Mouse (Mus musculus): ENCODE data around the gene Zfp981. TPM values are rescaled to one million over a fixed set of nuclear protein-coding genes. Genes with fewer than 3 reads are reported as not detected.
"Not testable (repeated sequence)": the region's sequence is repeated elsewhere in the genome, so short reads cannot be mapped to it uniquely, and the experiment has no call there.

The Zfp981 gene
- polyA plus RNA-seq, 1 experiment from 2014 or later: 0.26 TPM

DNA sequence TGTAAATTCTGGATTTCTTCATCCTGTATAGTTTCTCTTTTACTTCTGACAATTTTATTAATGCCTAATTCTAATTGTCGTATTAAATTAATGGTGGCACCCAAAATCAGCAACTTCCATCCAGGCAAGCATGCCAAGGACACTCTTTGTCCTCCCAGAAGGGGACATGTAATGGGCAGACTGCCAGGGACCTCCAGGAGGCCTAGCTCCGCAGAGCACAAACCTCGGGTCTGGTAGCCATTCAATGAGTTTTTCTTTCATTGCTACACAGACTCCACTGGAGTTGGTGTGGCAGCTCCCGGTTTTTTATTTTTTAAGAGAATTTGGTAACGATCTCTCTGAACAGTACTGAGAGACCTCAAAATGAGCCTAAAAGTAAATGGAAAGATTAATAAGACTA, 41.1 kb upstream of the Zfp981 start:
- not testable (repeated sequence) for H3K9ac ChIP-seq (replicated peaks; ENCODE audit: low read length); H3K4me1 ChIP-seq (ENCODE audit: control insufficient read depth, insufficient read depth, low read length); H3K27ac ChIP-seq (replicated peaks; ENCODE audit: low read depth, low read length); DNase-seq; H3K4me2 ChIP-seq (ENCODE audit: low read length); H3K36me3 ChIP-seq (ENCODE audit: control insufficient read depth, insufficient read depth, low read length); H3K4me3 ChIP-seq (replicated peaks; ENCODE audit: low read depth, low read length); H3K27me3 ChIP-seq (ENCODE audit: control insufficient read depth, insufficient read depth, low read length)
- WGBS: 83% methylated on average over 5 of the region's 5 CpGs
- 0 out of 2 replicates have a peak, but pooled peaks have one; percentile 12 for ATAC-seq (ENCODE audit: low FRiP score, low TSS enrichment)
- H3K9me3 ChIP-seq (ENCODE audit: control insufficient read depth, low read length): peaks cover 49% of the 10 kb centered on the region

DNA sequence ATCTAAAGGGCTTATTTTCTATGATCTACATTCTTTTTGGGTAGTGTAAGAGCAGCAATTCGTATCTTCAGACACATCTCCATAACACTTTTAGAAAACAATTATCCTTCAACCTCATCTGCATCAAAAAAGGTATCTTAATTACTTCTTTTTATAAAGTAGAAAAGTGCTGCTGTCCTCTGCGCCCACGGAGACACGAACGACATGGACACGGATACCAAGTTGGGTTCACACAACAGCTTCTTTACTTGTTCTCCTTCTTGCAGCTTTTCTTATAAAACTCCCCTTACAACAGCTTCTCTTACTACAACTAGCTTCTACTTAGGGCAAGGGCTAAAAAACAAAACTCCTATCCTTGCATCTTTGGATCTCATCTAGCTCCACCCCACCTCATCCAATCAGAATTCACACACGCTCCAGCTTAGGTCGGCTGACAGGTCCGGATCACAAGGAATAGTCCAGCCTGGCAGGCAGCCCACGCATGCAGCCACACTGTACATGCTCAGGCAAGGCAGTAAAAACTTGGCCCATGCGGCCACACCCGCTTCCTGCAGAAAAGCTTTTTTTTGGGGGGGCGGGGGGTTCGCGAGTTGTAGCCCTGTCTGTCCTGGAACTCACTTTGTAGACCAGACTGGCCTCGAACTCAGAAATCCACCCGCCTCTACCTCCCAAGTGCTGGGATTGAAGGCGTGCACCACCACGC, 38.0 kb upstream of the Zfp981 start:
- not testable (repeated sequence) for H3K4me2 ChIP-seq (ENCODE audit: low read length); H3K27me3 ChIP-seq (ENCODE audit: control insufficient read depth, insufficient read depth, low read length); H3K4me3 ChIP-seq (replicated peaks; ENCODE audit: low read depth, low read length); H3K4me1 ChIP-seq (ENCODE audit: control insufficient read depth, insufficient read depth, low read length); H3K27ac ChIP-seq (replicated peaks; ENCODE audit: low read depth, low read length); H3K36me3 ChIP-seq (ENCODE audit: control insufficient read depth, insufficient read depth, low read length); DNase-seq; H3K9ac ChIP-seq (replicated peaks; ENCODE audit: low read length)
- H3K9me3 ChIP-seq (ENCODE audit: control insufficient read depth, low read length): peaks cover 22% of the 10 kb centered on the region
- ATAC-seq (ENCODE audit: low FRiP score, low TSS enrichment): 0 out of 2 replicates have a peak, but pooled peaks have one; percentile 35
- 87% methylated on average over 17 of the region's 19 CpGs for WGBS

DNA sequence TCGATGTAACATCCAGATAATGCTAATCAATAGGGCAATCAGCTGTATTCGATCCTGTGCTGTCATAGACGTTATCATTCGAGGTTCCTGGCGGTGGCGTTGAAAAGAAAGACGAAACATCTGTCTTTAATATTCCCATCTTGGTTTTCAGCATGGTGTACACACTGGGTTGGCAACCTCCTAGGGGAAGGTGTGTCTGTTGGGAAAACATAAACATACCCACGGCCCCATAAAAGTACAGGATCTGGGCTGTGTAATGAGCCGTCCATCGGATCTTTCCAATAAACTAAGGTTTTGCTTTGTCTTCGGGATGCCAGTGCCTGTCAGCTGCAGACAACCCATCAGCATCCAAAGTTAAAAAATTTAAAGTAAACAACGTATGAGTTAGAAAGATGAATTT, 31.8 kb upstream of the Zfp981 start:
- H3K4me2 ChIP-seq (ENCODE audit: low read length); H3K27me3 ChIP-seq (ENCODE audit: control insufficient read depth, insufficient read depth, low read length); H3K4me3 ChIP-seq (replicated peaks; ENCODE audit: low read depth, low read length); H3K27ac ChIP-seq (replicated peaks; ENCODE audit: low read depth, low read length); H3K36me3 ChIP-seq (ENCODE audit: control insufficient read depth, insufficient read depth, low read length); H3K9ac ChIP-seq (replicated peaks; ENCODE audit: low read length); DNase-seq; H3K4me1 ChIP-seq (ENCODE audit: control insufficient read depth, insufficient read depth, low read length): not testable (repeated sequence)
- peak; percentile 9; the same call in 1 of the 2 replicates for ATAC-seq (ENCODE audit: low FRiP score, low TSS enrichment)
- 93% methylated on average over 9 of the region's 12 CpGs for WGBS
- H3K9me3 ChIP-seq (ENCODE audit: control insufficient read depth, low read length): peaks cover 13% of the 10 kb centered on the region

DNA sequence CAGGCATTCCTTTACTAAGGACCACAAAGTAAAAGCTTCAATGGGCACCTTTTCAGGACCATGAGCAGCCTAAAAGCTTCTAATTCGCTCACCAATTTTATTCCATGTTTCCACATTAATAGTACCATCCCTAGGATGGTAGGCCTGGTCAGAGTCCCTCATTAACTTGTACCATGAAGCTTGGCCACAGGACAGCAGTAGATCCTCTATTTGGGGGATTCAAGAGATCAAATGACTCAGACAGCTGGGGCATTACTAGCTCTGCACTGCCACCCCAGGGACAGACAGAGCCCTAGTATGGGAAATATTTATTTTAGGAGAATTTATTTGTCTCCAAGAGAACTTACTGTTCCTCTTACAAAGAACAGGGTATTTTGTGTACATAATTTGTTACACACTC, 27.6 kb upstream of the Zfp981 start:
- 0 out of 2 replicates have a peak, but pooled peaks have one; percentile 12 for ATAC-seq (ENCODE audit: low FRiP score, low TSS enrichment)
- H3K9me3 ChIP-seq (ENCODE audit: control insufficient read depth, low read length): peaks cover 37% of the 10 kb centered on the region
- not testable (repeated sequence) for H3K27ac ChIP-seq (replicated peaks; ENCODE audit: low read depth, low read length); H3K4me1 ChIP-seq (ENCODE audit: control insufficient read depth, insufficient read depth, low read length); H3K9ac ChIP-seq (replicated peaks; ENCODE audit: low read length); H3K36me3 ChIP-seq (ENCODE audit: control insufficient read depth, insufficient read depth, low read length); H3K4me3 ChIP-seq (replicated peaks; ENCODE audit: low read depth, low read length); H3K27me3 ChIP-seq (ENCODE audit: control insufficient read depth, insufficient read depth, low read length); DNase-seq; H3K4me2 ChIP-seq (ENCODE audit: low read length)
- WGBS: no CpG with 5 or more reads among the region's 1 CpGs

DNA sequence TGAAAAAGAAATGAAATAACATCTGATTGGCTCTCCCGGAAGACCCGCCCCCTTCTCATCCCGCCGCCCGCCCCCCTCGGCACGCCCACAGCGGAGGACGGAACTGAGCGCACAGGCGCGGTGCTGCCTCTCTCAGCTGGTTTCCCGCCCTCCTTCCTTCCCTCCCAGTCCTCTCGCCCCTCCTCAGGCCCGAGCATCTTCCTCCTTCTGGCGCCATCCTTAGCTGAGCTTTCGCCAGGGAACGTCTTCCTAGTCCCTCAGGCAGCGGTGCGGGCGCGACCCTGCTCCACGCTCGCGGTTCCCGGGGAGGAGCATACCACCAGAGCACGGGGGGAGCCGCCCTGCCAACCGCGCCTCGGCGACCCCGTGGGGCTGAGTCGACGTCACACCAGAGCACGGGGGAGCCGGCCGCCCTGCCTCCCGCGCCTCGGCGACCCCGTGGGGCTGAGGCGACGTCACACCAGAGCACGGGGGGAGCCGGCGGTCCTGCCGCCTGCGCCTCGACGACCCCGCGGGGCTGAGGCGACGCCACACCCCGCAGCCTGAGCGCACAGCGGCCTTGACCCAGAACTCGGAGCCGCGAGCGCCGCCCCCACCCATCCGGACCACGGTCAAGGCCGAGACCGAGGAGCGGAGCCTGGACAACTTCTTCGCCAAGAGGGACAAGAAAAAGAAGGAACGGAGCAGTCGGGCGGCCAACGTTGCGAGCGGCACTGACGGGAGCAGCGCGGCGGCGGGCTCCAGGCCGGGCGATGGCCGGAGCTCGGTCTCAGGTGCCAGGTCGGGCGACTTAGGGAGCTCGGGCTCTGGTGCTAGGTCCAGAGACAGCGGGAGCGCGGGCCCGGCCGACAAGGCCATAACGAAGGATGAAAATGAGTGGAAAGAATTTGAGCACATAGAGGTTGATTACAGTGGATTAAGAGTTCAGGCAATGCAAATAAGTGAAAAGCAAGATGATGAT, 26.8 kb upstream of the Zfp981 start:
- not testable (repeated sequence) for H3K4me1 ChIP-seq (ENCODE audit: control insufficient read depth, insufficient read depth, low read length); DNase-seq; H3K27ac ChIP-seq (replicated peaks; ENCODE audit: low read depth, low read length); H3K27me3 ChIP-seq (ENCODE audit: control insufficient read depth, insufficient read depth, low read length); H3K36me3 ChIP-seq (ENCODE audit: control insufficient read depth, insufficient read depth, low read length); H3K4me3 ChIP-seq (replicated peaks; ENCODE audit: low read depth, low read length); H3K9ac ChIP-seq (replicated peaks; ENCODE audit: low read length); H3K4me2 ChIP-seq (ENCODE audit: low read length)
- 59% methylated on average over 58 of the region's 94 CpGs for WGBS
- peak; percentile 83 for ATAC-seq (ENCODE audit: low FRiP score, low TSS enrichment)
- H3K9me3 ChIP-seq (ENCODE audit: control insufficient read depth, low read length): peaks cover 32% of the 10 kb centered on the region

DNA sequence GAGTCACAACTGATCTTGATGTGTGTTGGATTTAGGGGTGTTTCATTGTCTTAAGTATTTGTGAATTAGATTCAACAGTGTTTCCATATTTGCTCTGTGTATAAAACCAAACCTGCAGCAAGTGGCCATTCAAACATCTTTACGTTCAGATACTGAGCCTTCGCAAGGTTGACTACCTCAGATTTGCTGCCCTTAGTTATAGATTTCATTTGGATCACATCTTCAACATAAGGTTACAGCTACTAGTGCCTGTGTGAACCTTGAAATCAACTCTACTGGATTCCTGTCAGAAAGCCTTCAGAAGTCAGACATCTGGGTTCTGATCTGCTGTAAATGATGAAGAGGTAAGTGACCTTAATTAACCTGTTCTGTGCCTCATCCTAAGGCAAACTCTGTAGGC, 25.6 kb upstream of the Zfp981 start:
- ATAC-seq (ENCODE audit: low FRiP score, low TSS enrichment); H3K4me2 ChIP-seq (ENCODE audit: low read length); H3K4me1 ChIP-seq (ENCODE audit: control insufficient read depth, insufficient read depth, low read length); H3K27ac ChIP-seq (replicated peaks; ENCODE audit: low read depth, low read length); DNase-seq; H3K9ac ChIP-seq (replicated peaks; ENCODE audit: low read length); H3K27me3 ChIP-seq (ENCODE audit: control insufficient read depth, insufficient read depth, low read length); H3K36me3 ChIP-seq (ENCODE audit: control insufficient read depth, insufficient read depth, low read length); H3K4me3 ChIP-seq (replicated peaks; ENCODE audit: low read depth, low read length): not testable (repeated sequence)
- H3K9me3 ChIP-seq (ENCODE audit: control insufficient read depth, low read length): peaks cover 41% of the 10 kb centered on the region
- WGBS: 95% methylated on average over 2 of the region's 2 CpGs

DNA sequence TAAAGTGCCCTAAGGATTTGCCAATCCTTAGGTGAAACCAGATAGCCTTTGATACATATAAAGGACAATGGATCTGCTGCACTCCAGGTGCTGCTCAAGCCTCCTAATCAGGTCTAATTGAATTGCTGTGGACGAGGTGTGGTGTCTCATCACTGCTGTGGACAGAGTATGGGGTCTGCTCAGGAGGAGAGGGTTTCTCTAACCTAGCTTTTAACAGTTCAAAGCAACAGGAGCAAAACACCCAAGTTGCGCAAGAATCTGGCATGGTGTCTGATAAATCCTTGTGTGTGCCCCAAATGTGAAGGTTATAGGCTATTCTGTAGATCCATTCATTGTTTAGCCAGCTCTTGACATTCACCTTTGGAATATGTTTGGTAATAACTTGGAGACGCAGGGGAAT, 24.9 kb upstream of the Zfp981 start:
- not testable (repeated sequence) for ATAC-seq (ENCODE audit: low FRiP score, low TSS enrichment)
- peaks cover 45% of the 10 kb centered on the region for H3K9me3 ChIP-seq (ENCODE audit: control insufficient read depth, low read length)

DNA sequence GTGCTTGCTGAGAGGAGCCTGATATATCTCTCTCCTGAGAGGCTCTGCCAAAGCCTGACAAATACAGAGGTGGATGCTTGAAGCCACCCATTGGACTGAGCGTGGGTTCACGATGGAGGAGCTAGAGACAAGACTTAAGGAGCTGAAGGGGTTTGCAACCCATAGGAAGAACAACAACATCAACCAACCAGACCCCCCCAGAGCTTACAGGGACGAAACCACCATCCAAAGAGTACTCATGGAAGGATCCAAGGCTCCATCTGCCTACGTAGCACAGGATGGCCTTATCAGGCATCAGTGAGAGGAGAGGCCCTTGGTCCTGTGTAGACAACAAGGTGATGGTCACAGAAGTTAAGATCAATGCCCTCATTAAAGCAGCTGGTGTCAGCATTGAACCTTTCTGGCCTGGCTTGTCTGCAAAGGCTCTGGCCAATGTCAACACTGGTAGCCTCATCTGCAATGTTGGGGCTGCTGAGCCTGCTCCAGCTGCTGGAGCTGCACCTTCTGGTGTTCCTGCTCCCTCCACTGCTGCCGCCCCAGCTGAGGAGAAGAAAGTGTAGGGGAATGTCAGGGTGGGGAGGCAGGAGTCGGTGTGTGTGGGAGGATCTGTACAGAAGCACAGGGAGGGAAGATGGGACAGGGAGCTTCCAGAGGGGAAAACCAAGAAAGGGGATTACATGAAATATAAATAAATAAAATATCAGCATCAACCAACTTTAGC, 21.3 kb upstream of the Zfp981 start:
- H3K36me3 ChIP-seq (ENCODE audit: control insufficient read depth, insufficient read depth, low read length); H3K9ac ChIP-seq (replicated peaks; ENCODE audit: low read length); H3K27ac ChIP-seq (replicated peaks; ENCODE audit: low read depth, low read length); H3K4me3 ChIP-seq (replicated peaks; ENCODE audit: low read depth, low read length); DNase-seq; H3K27me3 ChIP-seq (ENCODE audit: control insufficient read depth, insufficient read depth, low read length); H3K4me2 ChIP-seq (ENCODE audit: low read length); H3K4me1 ChIP-seq (ENCODE audit: control insufficient read depth, insufficient read depth, low read length): not testable (repeated sequence)
- ATAC-seq (ENCODE audit: low FRiP score, low TSS enrichment): peak; percentile 32; the same call in 1 of the 2 replicates
- WGBS: 69% methylated on average over 6 of the region's 6 CpGs
- H3K9me3 ChIP-seq (ENCODE audit: control insufficient read depth, low read length): peaks cover 73% of the 10 kb centered on the region

More for the DNA sequence above, 24.9 kb upstream of the Zfp981 start:
- not testable (repeated sequence) for DNase-seq; H3K4me2 ChIP-seq (ENCODE audit: low read length); H3K27ac ChIP-seq (replicated peaks; ENCODE audit: low read depth, low read length); H3K9ac ChIP-seq (replicated peaks; ENCODE audit: low read length); H3K36me3 ChIP-seq (ENCODE audit: control insufficient read depth, insufficient read depth, low read length); H3K4me3 ChIP-seq (replicated peaks; ENCODE audit: low read depth, low read length); H3K27me3 ChIP-seq (ENCODE audit: control insufficient read depth, insufficient read depth, low read length); H3K4me1 ChIP-seq (ENCODE audit: control insufficient read depth, insufficient read depth, low read length)
- 80% methylated on average over 3 of the region's 3 CpGs for WGBS
